Mouse (Mus musculus) C2C12 (cell line): ENCODE measurements around the gene Kctd11. TPM values are rescaled to one million over a fixed set of nuclear protein-coding genes. Genes with fewer than 3 reads are reported as not detected.

Experiments
- H3K27me3 ChIP-seq: one replicate; pipeline ENCODE4 v1.6.1; 2011; ENCODE audit not compliant: control insufficient read depth, insufficient read depth, insufficient read length
- H3K36me3 ChIP-seq: one replicate; pipeline ENCODE4 v1.6.1; 2011; ENCODE audit not compliant: control insufficient read depth, insufficient read depth
- H3K4me3 ChIP-seq: one replicate; pipeline ENCODE4 v1.5.1; 2011; ENCODE audit warnings: mild to moderate bottlenecking, control low read depth; ENCODE audit not compliant: poor library complexity, insufficient read depth, severe bottlenecking
- H3K79me2 ChIP-seq: one replicate; pipeline ENCODE4 v1.6.1; 2011; ENCODE audit not compliant: control insufficient read depth, insufficient read depth
- H3K79me3 ChIP-seq: one replicate; pipeline ENCODE4 v1.6.1; 2011; ENCODE audit warnings: low read depth, control low read depth
- H3ac ChIP-seq: one replicate; pipeline ENCODE3; 2011; ENCODE audit warnings: low read depth; ENCODE audit not compliant: control insufficient read depth, insufficient read length
- CEBPB ChIP-seq: IDR thresholded peaks from one replicate; pipeline ENCODE4 v1.6.1; 2011; ENCODE audit warnings: low read depth, mild to moderate bottlenecking, control low read depth, moderate library complexity
- CTCF ChIP-seq: IDR thresholded peaks from one replicate; pipeline ENCODE4 v1.5.1; 2011; ENCODE audit not compliant: control insufficient read depth, insufficient read depth, insufficient read length
- FOSL1 ChIP-seq: IDR thresholded peaks from one replicate; pipeline ENCODE4 v1.8.0; 2011; ENCODE audit warnings: mild to moderate bottlenecking, low read length; ENCODE audit not compliant: poor library complexity, insufficient read depth, severe bottlenecking
- MAX ChIP-seq: IDR thresholded peaks from one replicate; pipeline ENCODE4 v1.6.1; 2011; ENCODE audit warnings: mild to moderate bottlenecking, control low read depth
- MYOD1 ChIP-seq: IDR thresholded peaks from one replicate; pipeline ENCODE4 v1.6.1; 2011; ENCODE audit warnings: low read depth; ENCODE audit not compliant: control insufficient read depth, insufficient read length
- MYOG ChIP-seq: IDR thresholded peaks from one replicate; pipeline ENCODE4 v1.6.1; 2011; ENCODE audit not compliant: control insufficient read depth, insufficient read length; ENCODE audit errors: extremely low read depth
- USF1 ChIP-seq: IDR thresholded peaks from one replicate; pipeline ENCODE4 v1.6.1; 2011; ENCODE audit warnings: low read depth, mild to moderate bottlenecking, control low read depth, moderate library complexity
- polyA plus RNA-seq: library from polyadenylated mRNA; unstranded; fragments of >200 nt; fragmentation: generic; extraction: Trizol; gene quantifications from one replicate; pipeline ENCODE4 v1.2.1, GENCODE M21; 2012; ENCODE audit warnings: missing spikeins

Gene Kctd11
- polyA plus RNA-seq, 1 experiment: 17.2 TPM

GRCm38 (mm10) chr11:69837604-69837951 lies 43.6 kb downstream of the Kctd11 start, which contains the start of gene Nlgn2:
Gene Nlgn2 (minus strand): TSS chr11:69837784.
- Histone ChIP-seq H3K36me3 (peaks cover 12% of the 10 kb centered on the region), H3K79me2 (peaks cover 18% of the 10 kb centered on the region), H3K27me3 (no peaks in the 10 kb centered on the region), H3K4me3 (peak within 1 kb of the TSS; percentile 76), H3K79me3 (no peaks in the 10 kb centered on the region), H3ac (peak within 1 kb of the TSS; percentile 86)
- TF ChIP-seq MYOD1 (no peak), MYOG (no peak), USF1 (no peak), FOSL1 (no peak), MAX (no peak), CEBPB (no peak), CTCF (no peak)

DNA sequence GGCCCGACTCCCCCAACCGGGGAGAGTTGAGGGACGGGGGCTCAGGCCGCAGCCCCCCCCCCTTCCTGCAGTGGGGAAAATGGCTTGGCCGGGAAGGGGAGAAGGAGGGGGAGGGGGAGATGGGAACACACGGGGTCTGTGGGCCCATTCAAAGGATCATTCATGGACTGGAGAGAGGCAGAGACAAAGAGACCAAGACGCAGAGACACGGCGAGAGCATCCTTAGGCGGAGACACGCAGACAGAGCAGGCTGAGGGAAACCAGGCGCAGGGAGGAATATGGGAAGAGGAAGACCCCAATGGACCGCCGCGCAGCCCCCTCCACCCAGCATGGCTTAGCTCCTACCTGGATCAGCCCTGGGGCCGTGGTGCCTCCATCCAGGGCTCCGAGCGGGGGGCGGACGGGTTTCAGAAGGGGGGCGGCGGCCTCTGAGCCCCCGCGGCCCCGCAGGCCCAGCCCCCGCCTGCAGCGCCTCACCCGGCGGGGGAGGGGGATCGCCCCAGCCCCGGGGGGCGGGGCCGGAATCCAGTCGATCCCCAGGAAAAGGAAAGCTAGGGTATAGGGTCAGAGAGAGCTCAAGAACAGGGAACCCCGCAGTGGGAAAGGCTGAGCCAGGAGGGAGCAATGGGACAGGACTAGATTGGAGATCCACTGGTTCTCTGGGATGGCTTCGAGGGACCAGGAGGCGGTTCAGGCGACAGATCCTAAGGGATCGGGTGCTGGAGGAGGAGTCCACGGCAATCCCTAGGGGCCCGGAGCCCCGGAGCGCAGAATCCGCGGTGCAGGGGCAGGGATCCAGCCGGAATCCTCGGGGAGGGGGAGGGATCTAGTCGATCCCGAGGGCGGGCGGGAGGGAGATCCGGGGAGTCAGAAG lies 44.3 kb downstream of the Kctd11 start:
- Histone ChIP-seq H3K36me3 (peaks cover 12% of the 10 kb centered on the region), H3K4me3 (peak overlapping the region; percentile 76), H3ac (peak overlapping the region; percentile 10), H3K79me3 (no peaks in the 10 kb centered on the region), H3K27me3 (no peaks in the 10 kb centered on the region), H3K79me2 (peaks cover 18% of the 10 kb centered on the region)
- TF ChIP-seq FOSL1 (no peak), MYOG (no peak), CEBPB (no peak), CTCF (no peak), MAX (no peak), USF1 (no peak)

DNA sequence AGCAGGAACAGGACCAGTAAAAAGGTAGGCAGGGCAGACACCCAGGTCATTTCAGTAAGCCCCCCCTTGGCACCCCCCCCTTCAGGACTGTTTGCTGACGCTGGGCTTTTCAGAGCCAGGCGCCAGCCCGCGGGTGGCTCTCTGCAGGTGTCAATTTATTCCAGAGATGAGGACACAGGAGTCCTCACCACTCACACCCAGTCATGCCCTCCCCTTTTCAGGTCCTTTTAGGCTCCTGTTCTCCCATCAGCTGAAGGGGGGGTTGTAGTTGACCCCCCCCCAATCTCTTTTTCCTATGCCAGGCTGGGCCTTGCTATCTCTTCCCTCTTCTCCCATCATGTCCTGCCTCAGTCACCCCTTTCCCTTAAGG lies 45.3 kb downstream of the Kctd11 start:
- Histone ChIP-seq H3K36me3 (peaks cover 12% of the 10 kb centered on the region), H3K79me3 (no peaks in the 10 kb centered on the region), H3K79me2 (peaks cover 18% of the 10 kb centered on the region), H3K27me3 (no peaks in the 10 kb centered on the region), H3ac (no peak overlapping the region), H3K4me3 (peak overlapping the region; percentile 6)
- TF ChIP-seq FOSL1: no peak
- TF ChIP-seq MYOD1: no peak
- TF ChIP-seq USF1: no peak
- no peak for TF ChIP-seq CTCF
- TF ChIP-seq MAX: no peak
- no peak for TF ChIP-seq MYOG
- no peak for TF ChIP-seq CEBPB

- H3K79me2 ChIP-seq: peaks cover 18% of the 10 kb centered on the region
- H3ac ChIP-seq: no peak overlapping the region
- H3K79me3 ChIP-seq: no peaks in the 10 kb centered on the region
- peaks cover 12% of the 10 kb centered on the region for H3K36me3 ChIP-seq
- H3K4me3 ChIP-seq: peak overlapping the region; percentile 6
- no peak for TF ChIP-seq MAX
- no peak for TF ChIP-seq CTCF
- TF ChIP-seq MYOG: no peak
- no peak for TF ChIP-seq MYOD1
- TF ChIP-seq USF1: no peak
- TF ChIP-seq CEBPB: no peak
- TF ChIP-seq FOSL1: no peak
- H3K27me3 ChIP-seq: no peaks in the 10 kb centered on the region
Measured at GRCm38 (mm10) chr11:69835326-69835965, 45.8 kb downstream of the Kctd11 start.

- no peak overlapping the region for H3ac ChIP-seq
- no peaks in the 10 kb centered on the region for H3K79me3 ChIP-seq
- TF ChIP-seq MAX: no peak
- TF ChIP-seq FOSL1: no peak
- no peak for TF ChIP-seq USF1
- TF ChIP-seq CTCF: no peak
- TF ChIP-seq CEBPB: no peak
- TF ChIP-seq MYOD1: no peak
- no peak for TF ChIP-seq MYOG
- H3K4me3 ChIP-seq: no peak overlapping the region
- H3K27me3 ChIP-seq: no peaks in the 10 kb centered on the region
- H3K79me2 ChIP-seq: peaks cover 13% of the 10 kb centered on the region
- H3K36me3 ChIP-seq: peaks cover 12% of the 10 kb centered on the region
Measured at GRCm38 (mm10) chr11:69834001-69834549, 47.1 kb downstream of the Kctd11 start.
